ENCODE assay signal across 21 mouse cellular contexts in the genomic region with DNA sequence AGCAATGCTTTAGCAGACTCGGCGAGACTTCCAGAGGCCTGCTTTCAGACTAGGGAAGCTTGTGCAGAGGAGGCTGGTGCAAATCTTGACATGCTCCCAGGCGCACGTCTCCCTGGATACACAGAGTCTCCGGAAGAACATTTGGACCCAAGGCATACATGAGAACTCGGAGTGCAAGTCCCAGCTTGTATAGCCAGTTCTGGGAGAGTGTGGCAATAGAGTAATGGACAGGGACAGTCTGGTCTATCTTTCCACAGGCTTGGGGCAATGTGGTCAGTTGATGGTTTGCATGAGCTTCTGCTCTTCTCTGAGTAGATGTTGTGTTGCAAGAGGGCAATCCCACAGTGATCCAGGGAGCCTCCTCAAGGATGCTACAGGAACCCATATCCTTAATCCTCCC.
DNase-seq lines count a peak whose midpoint lies in the region; ATAC-seq and TF ChIP-seq lines count a peak whose summit lies in the region.
"Had no signal": no experiment of that assay in that cellular context is flagged by ENCODE, and none has a peak within 500 bp of the region (broad histone marks: within the 10 kb centered on the region; RNA-seq: fewer than 3 reads in every experiment).

No protein-coding gene starts in this region.

- no peak overlapping the region for H3K9ac ChIP-seq in liver, embryonic 13.5 days
- H3K9ac ChIP-seq in liver, postnatal 0 days (replicated peaks): no peak overlapping the region
- no peak overlapping the region for H3K9ac ChIP-seq in midbrain, postnatal 0 days (replicated peaks; ENCODE audit: low read length, poor library complexity, severe bottlenecking)
- H3K9ac ChIP-seq: embryonic facial prominence, embryonic 13.5 days; embryonic facial prominence, embryonic 15.5 days; forebrain, embryonic 13.5 days; forebrain, embryonic 15.5 days; forebrain, postnatal 0 days had no signal

- no peak for TF ChIP-seq EP300 in liver, postnatal 0 days (IDR thresholded peaks at IDR 0.05; ENCODE audit: low read depth)

- peak overlapping the region; percentile 14; the same call in 1 of the 2 replicates for H3K4me2 ChIP-seq in liver, embryonic 13.5 days
- H3K4me2 ChIP-seq in liver, postnatal 0 days (ENCODE audit: low read depth, low read length): no peak overlapping the region
- H3K4me2 ChIP-seq in midbrain, postnatal 0 days (ENCODE audit: low read depth, low read length, poor library complexity, severe bottlenecking): no peak overlapping the region
- H3K4me2 ChIP-seq: embryonic facial prominence, embryonic 13.5 days; embryonic facial prominence, embryonic 15.5 days; forebrain, embryonic 13.5 days; forebrain, embryonic 15.5 days had no signal

- H3K36me3 ChIP-seq in liver, embryonic 13.5 days: no peaks in the 10 kb centered on the region
- H3K36me3 ChIP-seq in liver, postnatal 0 days (replicated peaks; ENCODE audit: insufficient read depth, low read length): no peaks in the 10 kb centered on the region
- no peaks in the 10 kb centered on the region for H3K36me3 ChIP-seq in midbrain, postnatal 0 days (ENCODE audit: insufficient read depth, low read length)
- no peaks in the 10 kb centered on the region for H3K36me3 ChIP-seq in midbrain, embryonic 10.5 days
- H3K36me3 ChIP-seq: embryonic facial prominence, embryonic 13.5 days; embryonic facial prominence, embryonic 15.5 days; forebrain, embryonic 15.5 days had no signal

- H3K4me1 ChIP-seq in liver, embryonic 13.5 days (replicated peaks): peaks cover 19% of the 10 kb centered on the region
- H3K4me1 ChIP-seq in liver, postnatal 0 days (ENCODE audit: insufficient read depth): no peaks in the 10 kb centered on the region
- no peaks in the 10 kb centered on the region for H3K4me1 ChIP-seq in midbrain, postnatal 0 days (ENCODE audit: insufficient read depth, low read length)
- H3K4me1 ChIP-seq in midbrain, embryonic 10.5 days: peaks cover 15% of the 10 kb centered on the region
- H3K4me1 ChIP-seq: embryonic facial prominence, embryonic 13.5 days; embryonic facial prominence, embryonic 15.5 days; forebrain, embryonic 13.5 days; forebrain, embryonic 15.5 days had no signal

- WGBS in liver, embryonic 13.5 days (ENCODE audit: insufficient replicate concordance): 74% methylated on average over 6 of the region's 6 CpGs
- WGBS in liver, postnatal 0 days (ENCODE audit: insufficient replicate concordance): 76% methylated on average over 6 of the region's 6 CpGs
- WGBS in midbrain, postnatal 0 days: 91% methylated on average over 6 of the region's 6 CpGs
- WGBS in midbrain, embryonic 10.5 days: 87% methylated on average over 6 of the region's 6 CpGs

- TF ChIP-seq CTCF in liver, postnatal 0 days (IDR thresholded peaks at IDR 0.05; ENCODE audit: low read depth): no peak
- no peak for TF ChIP-seq CTCF in midbrain, postnatal 0 days (IDR thresholded peaks at IDR 0.05)

- no peaks in the 10 kb centered on the region for H3K9me3 ChIP-seq in liver, embryonic 13.5 days (replicated peaks)
- no peaks in the 10 kb centered on the region for H3K9me3 ChIP-seq in liver, postnatal 0 days (ENCODE audit: low read length)
- H3K9me3 ChIP-seq in midbrain, postnatal 0 days (ENCODE audit: low read length): no peaks in the 10 kb centered on the region
- H3K9me3 ChIP-seq in midbrain, embryonic 10.5 days (replicated peaks): no peaks in the 10 kb centered on the region
- H3K9me3 ChIP-seq: embryonic facial prominence, embryonic 13.5 days; embryonic facial prominence, embryonic 15.5 days; forebrain, embryonic 13.5 days; forebrain, embryonic 15.5 days had no signal

- no peak for DNase-seq in liver, embryonic 13.5 days
- no peak for DNase-seq in liver, postnatal 0 days
- DNase-seq in gonadal fat pad, adult 2 months (ENCODE audit: low read depth): peak; percentile 75
- DNase-seq in midbrain, postnatal 0 days (ENCODE audit: low spot score): no peak
- DNase-seq in midbrain, embryonic 10.5 days (ENCODE audit: low spot score): no peak
- DNase-seq: adrenal gland, adult 2 months; adrenal gland, postnatal 10 days; adrenal gland, postnatal 25 days; cerebellum, adult 11 months; cerebellum, adult 18-20 months; cerebellum, adult 8-10 months; cerebellum, adult 9-11 months; cerebellum, postnatal 14 days; cerebellum, postnatal 36 days; embryo, embryonic 11 days; forebrain, postnatal 0 days had no signal

- no peak overlapping the region for H3K4me3 ChIP-seq in liver, embryonic 13.5 days (replicated peaks)
- no peak overlapping the region for H3K4me3 ChIP-seq in liver, postnatal 0 days (ENCODE audit: low read depth, low read length)
- H3K4me3 ChIP-seq in midbrain, postnatal 0 days (ENCODE audit: low read depth, low read length): no peak overlapping the region
- H3K4me3 ChIP-seq in midbrain, embryonic 10.5 days: no peak overlapping the region
- H3K4me3 ChIP-seq: embryonic facial prominence, embryonic 13.5 days; embryonic facial prominence, embryonic 15.5 days; erythroblast, embryonic 14.5 days; forebrain, embryonic 13.5 days; forebrain, embryonic 15.5 days had no signal

- no peaks in the 10 kb centered on the region for H3K27me3 ChIP-seq in liver, embryonic 13.5 days
- no peaks in the 10 kb centered on the region for H3K27me3 ChIP-seq in liver, postnatal 0 days (ENCODE audit: insufficient read depth, low read length)
- H3K27me3 ChIP-seq in midbrain, postnatal 0 days (ENCODE audit: insufficient read depth, low read length): no peaks in the 10 kb centered on the region; the same call in 1 of the 2 replicates
- peaks cover 21% of the 10 kb centered on the region for H3K27me3 ChIP-seq in midbrain, embryonic 10.5 days (ENCODE audit: low read depth, poor library complexity, severe bottlenecking)
- H3K27me3 ChIP-seq: embryonic facial prominence, embryonic 13.5 days; embryonic facial prominence, embryonic 15.5 days; forebrain, embryonic 13.5 days; forebrain, embryonic 15.5 days had no signal

- no peak for ATAC-seq in liver, embryonic 13.5 days (ENCODE audit: low read depth)
- ATAC-seq in liver, postnatal 0 days: no peak
- ATAC-seq in midbrain, postnatal 0 days (ENCODE audit: low FRiP score): no peak
- ATAC-seq: forebrain, embryonic 13.5 days; forebrain, embryonic 15.5 days; forebrain, postnatal 0 days had no signal

- H3K27ac ChIP-seq in liver, embryonic 13.5 days: no peak overlapping the region
- H3K27ac ChIP-seq in liver, postnatal 0 days (ENCODE audit: low read depth): no peak overlapping the region
- no peak overlapping the region for H3K27ac ChIP-seq in midbrain, postnatal 0 days (ENCODE audit: low read depth, low read length)
- no peak overlapping the region for H3K27ac ChIP-seq in midbrain, embryonic 10.5 days (replicated peaks)
- H3K27ac ChIP-seq: embryonic facial prominence, embryonic 13.5 days; embryonic facial prominence, embryonic 15.5 days; forebrain, embryonic 13.5 days; forebrain, embryonic 15.5 days had no signal
